Mouse (Mus musculus): ENCODE measurements at regions not wholly inside any gene's neighbourhood (a gene's known extent, or its start where the extent isn't known, plus 50 kb on each side); places are given as distances from the start of the nearest gene placed in this dataset.

GRCm38 (mm10) chr5:74857861-74858260 is 155.1 kb upstream of the Lnx1 start:
- peak; percentile 47 for ATAC-seq

GRCm38 (mm10) chr5:74857161-74857560 is 154.4 kb upstream of the Lnx1 start:
- Histone ChIP-seq H3K9ac (replicated peaks; ENCODE audit: low read depth) (no peak overlapping the region), H3K27ac (ENCODE audit: low read length) (no peak overlapping the region), H3K36me3 (ENCODE audit: insufficient read depth, low read length) (no peaks in the 10 kb centered on the region), H3K4me1 (ENCODE audit: insufficient read depth, low read depth, low read length) (no peaks in the 10 kb centered on the region), H3K4me2 (replicated peaks; ENCODE audit: low read depth, low read length) (no peak overlapping the region), H3K4me3 (ENCODE audit: low read depth, low read length) (no peak overlapping the region), H3K27me3 (replicated peaks; ENCODE audit: insufficient read depth, low read length) (no peaks in the 10 kb centered on the region), H3K9me3 (ENCODE audit: low read length) (no peaks in the 10 kb centered on the region)
- ATAC-seq (no peak), DNase-seq (ENCODE audit: low spot score) (no peak)
- no peak for TF ChIP-seq CTCF (IDR thresholded peaks at IDR 0.05)
- 86% methylated on average over 11 of the region's 11 CpGs for WGBS

More at GRCm38 (mm10) chr5:74857861-74858260, 155.1 kb upstream of the Lnx1 start:
- Histone ChIP-seq H3K27me3 (replicated peaks; ENCODE audit: insufficient read depth, low read length) (no peaks in the 10 kb centered on the region), H3K36me3 (ENCODE audit: insufficient read depth, low read length) (no peaks in the 10 kb centered on the region), H3K4me2 (replicated peaks; ENCODE audit: low read depth, low read length) (no peak overlapping the region), H3K4me3 (ENCODE audit: low read depth, low read length) (no peak overlapping the region), H3K9me3 (ENCODE audit: low read length) (no peaks in the 10 kb centered on the region), H3K9ac (replicated peaks; ENCODE audit: low read depth) (no peak overlapping the region), H3K4me1 (ENCODE audit: insufficient read depth, low read depth, low read length) (no peaks in the 10 kb centered on the region), H3K27ac (ENCODE audit: low read length) (no peak overlapping the region)
- 20% methylated on average over 5 of the region's 5 CpGs for WGBS
- DNase-seq (ENCODE audit: low spot score), result peak; percentile 43
- TF ChIP-seq CTCF (IDR thresholded peaks at IDR 0.05), result no peak
- TF ChIP-seq EP300 (IDR thresholded peaks at IDR 0.05), result no peak

- ATAC-seq, result peak; percentile 86
Measured at GRCm38 (mm10) chr5:74847824-74848223, 145.1 kb upstream of the Lnx1 start.

GRCm38 (mm10) chr5:74846674-74847073 is 144.0 kb upstream of the Lnx1 start:
- H3K4me3 ChIP-seq (ENCODE audit: low read depth, low read length), result no peak overlapping the region
- no peak overlapping the region for H3K4me2 ChIP-seq (replicated peaks; ENCODE audit: low read depth, low read length)
- no peaks in the 10 kb centered on the region for H3K4me1 ChIP-seq (ENCODE audit: insufficient read depth, low read depth, low read length)
- DNase-seq (ENCODE audit: low spot score) (no peak), ATAC-seq (no peak)
- H3K9ac ChIP-seq (replicated peaks; ENCODE audit: low read depth), result no peak overlapping the region
- TF ChIP-seq CTCF (IDR thresholded peaks at IDR 0.05) (no peak), EP300 (IDR thresholded peaks at IDR 0.05) (no peak)
- no peaks in the 10 kb centered on the region for H3K9me3 ChIP-seq (ENCODE audit: low read length)
- 68% methylated on average over 5 of the region's 5 CpGs for WGBS
- no peaks in the 10 kb centered on the region for H3K27me3 ChIP-seq (replicated peaks; ENCODE audit: insufficient read depth, low read length)
- no peak overlapping the region for H3K27ac ChIP-seq (ENCODE audit: low read length)
- no peaks in the 10 kb centered on the region for H3K36me3 ChIP-seq (ENCODE audit: insufficient read depth, low read length)

More at GRCm38 (mm10) chr5:74847824-74848223, 145.1 kb upstream of the Lnx1 start:
- Histone ChIP-seq H3K36me3 (ENCODE audit: insufficient read depth, low read length) (no peaks in the 10 kb centered on the region), H3K27me3 (replicated peaks; ENCODE audit: insufficient read depth, low read length) (no peaks in the 10 kb centered on the region), H3K4me2 (replicated peaks; ENCODE audit: low read depth, low read length) (no peak overlapping the region), H3K9ac (replicated peaks; ENCODE audit: low read depth) (no peak overlapping the region), H3K4me3 (ENCODE audit: low read depth, low read length) (no peak overlapping the region), H3K27ac (ENCODE audit: low read length) (no peak overlapping the region), H3K4me1 (ENCODE audit: insufficient read depth, low read depth, low read length) (no peaks in the 10 kb centered on the region), H3K9me3 (ENCODE audit: low read length) (no peaks in the 10 kb centered on the region)
- TF ChIP-seq CTCF (IDR thresholded peaks at IDR 0.05) (no peak), EP300 (IDR thresholded peaks at IDR 0.05) (peak; percentile 63)
- 26% methylated on average over 6 of the region's 6 CpGs for WGBS
- DNase-seq (ENCODE audit: low spot score), result peak; percentile 70

- DNase-seq (ENCODE audit: low spot score) (no peak), ATAC-seq (no peak)
- H3K4me3 ChIP-seq (ENCODE audit: low read depth, low read length), result no peak overlapping the region
- H3K27me3 ChIP-seq (replicated peaks; ENCODE audit: insufficient read depth, low read length), result no peaks in the 10 kb centered on the region
- no peaks in the 10 kb centered on the region for H3K36me3 ChIP-seq (ENCODE audit: insufficient read depth, low read length)
- no peak for TF ChIP-seq EP300 (IDR thresholded peaks at IDR 0.05)
- no peak for TF ChIP-seq CTCF (IDR thresholded peaks at IDR 0.05)
- 72% methylated on average over 2 of the region's 2 CpGs for WGBS
- H3K27ac ChIP-seq (ENCODE audit: low read length), result no peak overlapping the region
- no peak overlapping the region for H3K4me2 ChIP-seq (replicated peaks; ENCODE audit: low read depth, low read length)
- no peaks in the 10 kb centered on the region for H3K9me3 ChIP-seq (ENCODE audit: low read length)
- no peak overlapping the region for H3K9ac ChIP-seq (replicated peaks; ENCODE audit: low read depth)
- no peaks in the 10 kb centered on the region for H3K4me1 ChIP-seq (ENCODE audit: insufficient read depth, low read depth, low read length)
Measured at GRCm38 (mm10) chr5:74834401-74834800, 131.7 kb upstream of the Lnx1 start.

GRCm38 (mm10) chr5:74833887-74834286 is 131.2 kb upstream of the Lnx1 start:
- DNase-seq (ENCODE audit: low spot score) (no peak), ATAC-seq (no peak)
- TF ChIP-seq CTCF (IDR thresholded peaks at IDR 0.05), result no peak
- Histone ChIP-seq H3K27ac (ENCODE audit: low read length) (no peak overlapping the region), H3K4me3 (ENCODE audit: low read depth, low read length) (no peak overlapping the region), H3K36me3 (ENCODE audit: insufficient read depth, low read length) (no peaks in the 10 kb centered on the region), H3K4me1 (ENCODE audit: insufficient read depth, low read depth, low read length) (no peaks in the 10 kb centered on the region), H3K4me2 (replicated peaks; ENCODE audit: low read depth, low read length) (no peak overlapping the region), H3K27me3 (replicated peaks; ENCODE audit: insufficient read depth, low read length) (no peaks in the 10 kb centered on the region), H3K9me3 (ENCODE audit: low read length) (no peaks in the 10 kb centered on the region), H3K9ac (replicated peaks; ENCODE audit: low read depth) (no peak overlapping the region)
- 46% methylated on average over 4 of the region's 4 CpGs for WGBS

- 90% methylated on average over 7 of the region's 7 CpGs for WGBS
- Histone ChIP-seq H3K4me1 (ENCODE audit: insufficient read depth, low read depth, low read length) (no peaks in the 10 kb centered on the region), H3K9ac (replicated peaks; ENCODE audit: low read depth) (no peak overlapping the region), H3K36me3 (ENCODE audit: insufficient read depth, low read length) (no peaks in the 10 kb centered on the region), H3K4me3 (ENCODE audit: low read depth, low read length) (no peak overlapping the region), H3K27ac (ENCODE audit: low read length) (no peak overlapping the region), H3K4me2 (replicated peaks; ENCODE audit: low read depth, low read length) (no peak overlapping the region), H3K9me3 (ENCODE audit: low read length) (no peaks in the 10 kb centered on the region), H3K27me3 (replicated peaks; ENCODE audit: insufficient read depth, low read length) (no peaks in the 10 kb centered on the region)
- ATAC-seq (no peak), DNase-seq (ENCODE audit: low spot score) (no peak)
- TF ChIP-seq CTCF (IDR thresholded peaks at IDR 0.05) (no peak), EP300 (IDR thresholded peaks at IDR 0.05) (no peak)
Measured at GRCm38 (mm10) chr5:74832011-74832410, 129.3 kb upstream of the Lnx1 start.
